Mouse (Mus musculus): ENCODE measurements at regions not wholly inside any gene's neighbourhood (a gene's known extent, or its start where the extent isn't known, plus 50 kb on each side); places are given as distances from the start of the nearest gene placed in this dataset.

DNA sequence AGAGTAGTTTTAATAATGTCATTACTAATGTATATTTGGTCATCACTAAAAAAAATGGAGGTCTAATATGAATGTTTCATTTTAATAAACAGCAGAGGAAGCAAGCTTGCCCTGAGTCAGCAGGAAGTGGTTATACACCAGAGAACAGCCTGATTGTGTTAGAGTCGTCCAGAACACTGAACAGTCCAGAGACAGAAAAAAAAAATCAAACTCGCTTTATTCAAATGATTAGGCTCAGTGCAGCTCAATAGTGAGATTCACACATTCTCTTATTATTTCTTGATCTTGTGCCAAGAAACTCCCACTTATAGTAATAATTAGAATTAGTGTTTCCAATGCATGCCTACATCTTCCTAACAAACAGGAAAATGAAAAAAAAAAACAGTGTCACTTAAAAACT, 194.9 kb upstream of the Snx7 start:
- TF ChIP-seq CTCF (conservative IDR thresholded peaks at IDR 0.05; ENCODE audit: low read length) = no peak
- no peak for TF ChIP-seq POU5F1 (IDR thresholded peaks at IDR 0.05; ENCODE audit: borderline replicate concordance, low read length)
- TF ChIP-seq NANOG (IDR thresholded peaks at IDR 0.05; ENCODE audit: borderline replicate concordance, low read length) = no peak

Measured in E14TG2a.4 (cell line).